Mouse (Mus musculus) cerebellum, postnatal 25 days (tissue): ENCODE measurements around the gene Apoa4.

Experiments used
- DNase-seq, 2 experiments: peaks; one replicate each; pipeline ENCODE4 v3.0.0; 2021; ENCODE audit warnings: mixed read lengths in 2 of 2

Apoa4 gene

DNA sequence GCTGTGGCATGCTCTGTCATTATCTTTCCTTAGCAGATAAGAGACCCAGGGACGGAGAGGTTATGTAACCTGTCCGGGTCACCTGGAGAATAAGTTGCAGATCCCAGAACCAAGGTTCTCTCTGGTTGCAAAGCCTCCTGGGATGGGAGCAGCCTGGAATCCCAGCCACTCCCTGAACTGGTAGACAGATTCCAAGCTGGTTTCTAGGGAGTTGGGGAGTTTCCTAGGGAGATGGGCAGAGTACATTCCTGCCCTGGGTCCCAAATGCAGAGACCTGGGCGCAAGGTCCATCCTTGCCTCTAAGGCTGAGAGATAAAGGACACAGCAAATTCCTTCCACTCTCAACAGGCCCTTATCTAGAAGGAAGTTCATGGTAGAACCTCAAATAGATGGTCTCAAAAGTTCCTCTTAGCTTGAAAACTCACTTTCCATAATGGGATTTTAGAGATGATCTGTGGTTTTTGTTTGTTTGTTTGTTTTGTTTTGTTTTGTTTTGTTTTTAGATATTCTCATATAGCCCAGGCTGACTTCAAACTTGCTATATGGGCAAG lies 13.4 kb upstream of the Apoa4 start:
- DNase-seq = no peak

- DNase-seq = no peak
These were observed 12.0 kb upstream of the Apoa4 start, which contains the start of gene Apoa1 for GRCm38 (mm10) chr9:46228491-46228890. TSS of gene Apoa1 (plus strand) at chr9:46228580.

DNA sequence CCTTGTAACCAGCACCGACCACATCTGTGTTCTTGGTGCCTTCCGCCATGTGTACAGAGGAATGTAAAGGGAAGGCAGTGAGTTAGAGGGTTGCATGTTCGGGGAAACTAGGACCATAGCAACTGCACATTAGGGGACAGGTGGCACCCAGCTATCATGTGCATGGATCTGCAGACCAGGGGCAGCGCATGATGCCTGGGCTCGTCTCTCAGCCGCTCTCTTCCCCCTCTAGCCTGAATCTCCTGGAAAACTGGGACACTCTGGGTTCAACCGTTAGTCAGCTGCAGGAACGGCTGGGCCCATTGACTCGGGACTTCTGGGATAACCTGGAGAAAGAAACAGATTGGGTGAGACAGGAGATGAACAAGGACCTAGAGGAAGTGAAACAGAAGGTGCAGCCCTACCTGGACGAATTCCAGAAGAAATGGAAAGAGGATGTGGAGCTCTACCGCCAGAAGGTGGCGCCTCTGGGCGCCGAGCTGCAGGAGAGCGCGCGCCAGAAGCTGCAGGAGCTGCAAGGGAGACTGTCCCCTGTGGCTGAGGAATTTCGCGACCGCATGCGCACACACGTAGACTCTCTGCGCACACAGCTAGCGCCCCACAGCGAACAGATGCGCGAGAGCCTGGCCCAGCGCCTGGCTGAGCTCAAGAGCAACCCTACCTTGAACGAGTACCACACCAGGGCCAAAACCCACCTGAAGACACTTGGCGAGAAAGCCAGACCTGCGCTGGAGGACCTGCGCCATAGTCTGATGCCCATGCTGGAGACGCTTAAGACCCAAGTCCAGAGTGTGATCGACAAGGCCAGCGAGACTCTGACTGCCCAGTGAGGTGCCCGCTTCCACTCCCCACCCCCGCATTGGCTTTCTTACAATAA lies 10.7 kb upstream of the Apoa4 start:
- DNase-seq = peak; percentile 91 to 92

- DNase-seq = no peak
These were observed 10.0 kb upstream of the Apoa4 start for GRCm38 (mm10) chr9:46230450-46230975.

DNA sequence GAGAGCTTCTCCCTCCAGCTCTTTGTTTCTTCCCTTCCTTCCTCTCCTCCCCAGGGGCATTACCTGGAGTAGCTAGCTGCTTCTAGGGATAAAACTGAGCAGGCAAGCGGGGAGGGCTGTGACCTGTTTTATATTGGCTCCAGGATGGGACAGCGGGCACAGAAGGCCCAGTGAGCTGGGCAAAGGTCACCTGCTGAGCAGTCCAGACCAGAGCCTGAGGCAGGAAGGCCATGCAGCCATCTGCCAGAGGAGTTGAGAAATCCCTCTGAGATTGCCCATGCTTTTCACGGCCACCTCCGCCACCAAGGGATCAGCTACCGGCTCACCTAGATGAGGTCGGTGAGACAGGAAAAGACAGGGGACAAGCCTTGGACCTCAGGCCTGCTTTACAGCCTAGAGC lies 5.3 kb upstream of the Apoa4 start:
- DNase-seq = peak; percentile 42 to 50

DNA sequence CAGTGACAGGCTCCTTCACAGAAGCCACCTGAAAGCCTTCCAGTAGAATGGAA lies 5.1 kb upstream of the Apoa4 start, which contains the start of gene Apoc3:
Gene Apoc3 (minus strand): TSS at position 41 of the 53 bp plus-strand sequence.
- no peak for DNase-seq

DNA sequence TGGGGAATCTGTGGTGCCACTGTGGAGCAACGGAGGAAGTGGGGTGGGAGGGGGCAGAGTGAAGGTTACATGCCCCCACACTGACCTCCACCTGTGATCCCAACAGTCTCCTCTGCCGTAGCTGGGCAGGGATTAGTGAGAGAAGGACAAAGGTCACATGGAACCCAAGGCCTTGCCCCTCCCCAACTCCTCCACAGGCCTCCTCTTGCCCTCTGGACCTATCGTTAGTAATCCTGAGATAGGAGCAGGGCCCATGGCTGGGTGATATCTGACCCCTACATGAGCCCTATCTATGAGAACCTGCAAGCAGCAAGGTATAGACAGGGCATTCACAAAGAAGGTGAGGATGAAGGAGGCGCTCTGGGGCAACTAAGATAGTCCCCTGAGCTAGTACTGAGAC lies 4.8 kb upstream of the Apoa4 start:
- DNase-seq = no peak

GRCm38 (mm10) chr9:46238850-46239249 lies 1.6 kb upstream of the Apoa4 start:
- DNase-seq = no peak

DNA sequence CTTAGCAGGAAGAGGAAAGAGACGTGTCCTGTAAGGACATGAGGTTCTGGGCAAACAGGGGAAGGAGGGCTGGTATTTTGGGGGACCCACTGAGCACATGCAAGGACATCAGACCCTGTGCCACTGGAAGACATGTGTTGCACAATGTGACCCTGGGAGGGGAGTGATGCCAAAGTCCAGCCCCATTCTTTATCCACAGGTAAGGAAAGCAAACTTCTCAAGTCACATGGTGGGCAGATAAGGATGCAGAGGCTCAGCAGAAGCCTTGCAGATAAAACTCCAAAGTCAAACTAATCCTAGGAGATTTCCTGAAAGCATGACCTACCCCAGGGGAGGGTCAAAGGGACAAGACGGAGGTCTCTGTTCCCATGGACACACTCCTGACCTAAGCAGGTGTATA lies 1.3 kb downstream of the Apoa4 start:
- no peak for DNase-seq

GRCm38 (mm10) chr9:46243122-46243521 lies 2.6 kb downstream of the Apoa4 start:
- no peak for DNase-seq

GRCm38 (mm10) chr9:46243584-46243983 lies 3.1 kb downstream of the Apoa4 start:
- DNase-seq = no peak

- peak; percentile 69 to 82 for DNase-seq
These were observed 6.3 kb downstream of the Apoa4 start for GRCm38 (mm10) chr9:46246752-46247324.

DNA sequence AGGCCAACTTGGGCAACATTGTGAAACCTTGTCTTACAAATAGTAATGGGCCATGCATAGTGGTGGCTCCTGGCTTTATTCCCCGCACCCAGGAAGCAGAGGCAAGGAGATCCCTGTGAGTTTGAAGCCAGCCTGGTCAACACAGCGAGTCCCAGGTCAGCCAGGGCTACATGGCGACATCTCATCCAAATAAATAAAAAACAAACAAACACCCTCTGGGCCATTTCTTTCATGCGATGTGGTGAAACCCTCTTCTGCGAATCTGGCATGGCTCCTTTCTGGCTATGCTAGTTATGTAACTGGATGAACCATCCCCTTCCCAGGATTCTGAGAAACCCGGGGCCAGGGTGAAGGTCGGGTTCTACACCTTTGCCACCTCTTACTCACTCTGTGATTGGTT lies 15.7 kb downstream of the Apoa4 start:
- no peak for DNase-seq

- no peak for DNase-seq
These were observed 16.3 kb downstream of the Apoa4 start for GRCm38 (mm10) chr9:46256658-46257385.

- DNase-seq = no peak
These were observed 17.1 kb downstream of the Apoa4 start for GRCm38 (mm10) chr9:46257546-46257945.

- no peak for DNase-seq
These were observed 18.6 kb downstream of the Apoa4 start for GRCm38 (mm10) chr9:46259111-46259510.

DNA sequence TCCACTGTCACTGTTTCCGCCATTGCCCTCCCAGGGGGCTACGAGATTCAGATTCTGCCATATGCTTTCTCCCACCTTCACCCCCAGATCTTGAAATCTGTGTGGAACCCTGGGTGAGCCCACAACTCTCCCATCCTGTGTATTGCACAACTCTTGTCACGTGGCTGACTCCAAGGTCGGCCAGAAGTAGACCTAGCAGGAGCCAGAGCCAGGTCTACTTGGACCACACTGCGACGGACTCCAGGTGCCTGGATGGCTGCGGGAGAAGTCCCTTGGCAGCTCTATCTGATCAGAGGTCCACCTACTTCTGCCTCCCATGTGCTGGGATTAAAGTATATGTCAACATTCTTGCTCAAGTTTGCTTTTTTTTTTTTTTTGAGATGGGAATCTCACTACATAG lies 20.6 kb downstream of the Apoa4 start:
- DNase-seq = no peak

DNA sequence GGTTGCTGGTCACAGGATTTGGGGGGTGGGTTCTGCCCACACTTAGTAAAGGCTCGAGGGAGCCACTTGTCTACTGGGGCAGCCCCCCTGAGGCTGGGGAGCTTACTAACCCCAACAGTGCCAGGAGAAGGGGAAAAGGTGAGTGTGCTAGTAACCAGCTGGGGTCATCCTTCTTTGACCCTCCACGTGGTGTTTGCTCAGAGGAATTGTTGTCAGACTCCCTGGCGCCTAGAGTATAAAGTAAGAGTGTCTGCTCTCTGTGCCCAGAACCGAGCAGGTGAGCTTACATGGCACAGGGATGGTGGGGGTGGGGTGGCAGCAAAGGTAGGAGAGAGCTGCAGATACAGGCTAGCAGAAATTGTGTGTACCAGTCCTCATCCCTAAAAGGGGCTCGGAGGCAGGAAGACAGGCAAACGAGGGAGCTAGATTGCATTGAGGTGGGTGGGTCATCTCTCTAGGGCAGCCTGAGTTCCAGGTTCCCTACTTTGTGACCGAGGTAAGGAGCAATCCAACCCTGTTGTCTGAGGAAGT lies 27.9 kb downstream of the Apoa4 start, which contains the start of gene Apoa5:
Gene Apoa5 (plus strand): TSS at position 291 of the 531 bp plus-strand sequence.
- DNase-seq = no peak

DNA sequence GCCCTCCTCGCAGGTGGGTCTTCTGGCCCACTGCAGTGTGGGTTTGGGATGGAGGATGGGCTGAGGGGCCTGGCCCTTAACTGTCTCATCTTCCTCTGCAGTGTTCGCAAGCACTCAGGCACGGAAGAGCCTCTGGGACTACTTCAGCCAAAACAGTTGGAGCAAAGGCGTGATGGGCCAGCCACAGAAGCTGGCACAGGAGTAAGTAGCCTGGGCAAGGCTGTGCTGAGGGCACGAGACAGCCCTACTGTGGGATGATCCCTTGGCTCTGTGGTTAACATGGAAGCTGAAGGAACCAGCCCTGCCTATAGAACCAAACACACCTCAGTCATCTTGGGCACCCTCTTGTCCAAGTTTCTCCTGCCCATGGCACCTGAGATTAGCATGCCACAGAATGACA lies 28.6 kb downstream of the Apoa4 start:
- DNase-seq = no peak

DNA sequence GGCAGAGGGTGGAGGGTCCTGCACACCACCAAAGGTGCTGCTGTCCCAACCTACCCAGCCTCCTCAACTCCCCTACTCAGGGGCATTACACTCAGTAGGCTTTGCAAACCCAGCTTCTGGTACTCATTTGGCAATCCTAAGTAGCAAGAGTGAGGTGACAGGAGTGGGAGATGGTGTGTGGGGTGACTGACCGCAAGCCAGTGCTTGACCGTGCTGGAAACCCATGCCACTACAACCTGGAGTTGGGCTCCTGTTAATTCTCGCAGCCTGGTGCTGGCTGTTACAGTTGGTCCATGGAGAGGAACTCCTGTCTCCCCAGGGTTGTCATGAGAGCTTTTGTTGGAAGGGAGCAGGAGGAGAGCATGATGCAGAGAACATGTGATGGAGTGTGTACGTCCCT lies 30.3 kb downstream of the Apoa4 start:
- DNase-seq = no peak

GRCm38 (mm10) chr9:46272070-46272469 lies 31.6 kb downstream of the Apoa4 start:
- DNase-seq = no peak

DNA sequence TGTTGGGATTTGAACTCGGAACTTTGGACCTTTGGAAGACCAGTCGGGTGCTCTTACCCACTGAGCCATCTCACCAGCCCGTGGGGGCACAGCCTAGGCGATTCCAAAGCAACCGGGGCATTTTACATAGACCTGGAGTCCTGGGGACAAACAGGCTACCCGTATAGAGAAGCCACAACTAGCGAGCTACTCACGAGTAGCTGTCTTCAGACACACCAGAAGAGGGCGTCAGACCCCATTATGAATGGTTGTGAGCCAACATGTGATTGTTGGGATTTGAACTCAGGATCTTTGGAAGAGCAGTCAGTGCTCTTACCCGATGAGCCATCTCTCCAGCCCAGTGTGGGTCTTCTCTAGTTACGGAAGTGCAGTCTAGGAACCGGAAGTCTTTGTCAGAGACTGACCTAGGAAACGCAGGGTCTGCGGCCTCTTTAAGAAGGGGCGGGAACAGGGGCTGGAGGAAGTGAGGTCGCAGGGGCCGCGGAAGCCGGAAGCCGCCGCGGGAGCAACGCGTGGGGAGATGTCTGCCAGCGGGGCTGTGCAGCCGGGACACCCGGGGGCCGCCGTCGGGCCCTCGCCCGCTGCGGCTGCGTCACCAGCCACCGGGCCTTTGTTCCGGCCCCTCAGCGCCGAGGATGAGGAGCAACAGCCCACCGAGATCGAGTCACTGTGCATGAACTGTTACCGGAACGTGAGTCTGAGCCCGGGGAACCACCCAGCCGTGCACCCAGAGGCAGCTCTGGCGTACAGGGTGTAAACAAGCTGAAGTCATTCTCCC lies 32.4 kb downstream of the Apoa4 start, which contains the start of gene Zpr1:
Gene Zpr1 (plus strand): TSS at position 388 of the 778 bp plus-strand sequence.
- DNase-seq = peak; percentile 87 to 90
